Mouse (Mus musculus) skeletal muscle tissue, adult 2 months (tissue): ENCODE results near the gene Cel.

Experiments used
- DNase-seq: peaks from one replicate; pipeline ENCODE4 v3.0.0-alpha.2; 2012; ENCODE audit warnings: low read depth, low spot score

Gene Cel

DNA sequence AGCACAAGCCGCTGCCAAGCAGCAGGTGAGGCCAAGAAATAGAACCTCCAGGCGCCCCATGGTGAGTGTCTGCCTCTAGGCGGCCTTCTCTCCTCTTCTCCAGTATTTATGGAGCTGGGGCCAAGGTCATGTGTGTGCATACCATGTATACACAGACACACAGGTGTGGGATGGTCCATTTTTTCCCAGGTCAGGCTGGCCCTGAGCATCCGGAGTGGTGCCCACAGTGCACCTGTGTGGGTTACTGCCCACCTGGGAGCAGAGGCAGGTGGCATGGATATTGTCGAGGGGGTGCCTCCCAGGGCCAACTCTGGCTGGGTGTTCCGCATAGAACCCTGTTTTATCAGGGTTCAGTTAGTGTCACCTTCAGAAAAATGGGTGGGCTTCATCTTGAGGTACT is at the start of gene Cel:
Cel (minus strand) TSS at position 101 of the 400 bp plus-strand sequence.
- DNase-seq, result no peak

DNA sequence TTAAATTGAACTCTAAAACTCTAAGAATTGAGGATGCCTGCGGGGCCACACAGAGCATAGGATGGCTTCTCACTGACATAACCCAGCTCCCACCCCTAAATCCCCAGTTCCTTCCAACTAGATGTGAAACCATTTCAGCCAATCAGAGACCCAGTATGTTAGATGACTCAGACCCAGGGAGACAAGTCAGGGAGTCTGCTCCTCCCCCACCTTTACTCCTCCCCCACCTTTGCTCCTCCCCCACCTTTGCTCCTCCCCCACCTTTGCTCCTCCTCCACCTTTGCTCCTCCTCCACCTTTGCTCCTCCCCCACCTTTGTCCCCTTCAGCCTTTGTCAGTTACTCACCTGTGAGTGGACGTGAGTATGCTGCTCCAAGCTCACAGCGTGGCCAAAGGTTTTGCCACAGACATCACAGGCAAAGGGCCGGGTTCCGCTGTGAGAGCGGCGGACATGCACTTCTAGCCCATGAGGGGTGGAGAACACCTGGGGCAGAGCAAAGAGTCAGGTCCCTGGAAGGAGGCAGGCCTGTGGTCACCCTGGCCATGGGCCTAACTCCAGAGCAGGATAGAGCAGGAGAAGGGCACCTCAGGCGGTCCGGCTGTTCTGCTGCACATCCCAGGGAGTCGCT is 49.3 kb upstream of the Cel start:
- DNase-seq, result no peak

DNA sequence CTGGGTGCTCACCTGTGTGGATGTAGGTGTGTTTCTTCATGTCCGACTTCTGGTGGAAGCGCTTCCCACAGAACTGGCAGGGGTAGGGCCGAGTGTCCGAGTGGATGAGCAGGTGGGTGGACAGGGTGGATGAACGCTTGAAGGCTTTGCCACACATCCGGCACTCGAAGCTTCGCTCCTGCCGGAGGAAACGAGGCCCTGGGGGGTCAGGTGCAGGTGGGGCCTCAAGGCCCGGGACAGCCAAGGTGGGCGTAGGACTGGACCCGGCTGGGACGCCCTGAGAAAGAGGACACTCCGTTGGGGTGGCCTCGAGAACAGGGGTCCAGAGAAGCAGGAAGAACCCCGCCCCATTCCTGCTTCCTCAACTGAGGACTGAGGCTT is 48.2 kb upstream of the Cel start:
- no peak for DNase-seq

DNA sequence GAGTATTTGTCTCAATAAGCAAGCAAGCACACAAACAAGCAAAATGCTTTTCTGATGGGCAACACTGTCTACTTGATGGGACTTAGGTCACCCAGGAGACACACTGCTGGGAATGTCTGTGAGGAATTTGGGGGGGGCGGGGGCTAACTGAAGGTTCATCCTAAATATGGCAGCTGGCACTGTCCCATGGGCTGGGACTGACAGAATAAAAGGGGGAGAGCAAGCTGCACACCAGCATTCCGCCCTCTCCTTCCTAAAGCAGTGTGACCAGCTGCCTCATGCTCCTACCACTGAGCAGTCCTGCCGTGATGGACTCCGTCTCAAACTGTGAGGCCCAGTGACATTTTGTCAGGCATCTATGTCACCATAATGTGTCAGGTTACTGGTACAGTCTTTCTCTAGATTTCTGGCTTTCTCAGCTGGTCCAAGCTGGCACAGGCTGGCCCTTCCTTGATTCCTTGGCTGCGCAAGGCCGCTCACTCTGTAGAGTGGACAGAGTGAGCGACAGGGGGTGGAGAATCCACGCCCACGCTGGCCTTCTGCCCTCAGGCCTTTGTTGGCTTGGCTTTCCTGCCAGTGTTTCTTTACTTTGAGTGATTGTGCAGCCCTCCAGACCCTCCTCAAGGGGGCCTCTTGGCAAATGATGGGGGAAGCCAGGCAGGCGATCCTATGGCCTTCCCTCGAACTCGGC is 47.7 kb upstream of the Cel start:
- no peak for DNase-seq

- DNase-seq, result no peak
Measured at GRCm38 (mm10) chr2:28609851-28610250, 46.6 kb upstream of the Cel start.

- no peak for DNase-seq
Measured at GRCm38 (mm10) chr2:28607341-28608165, 44.4 kb upstream of the Cel start.

DNA sequence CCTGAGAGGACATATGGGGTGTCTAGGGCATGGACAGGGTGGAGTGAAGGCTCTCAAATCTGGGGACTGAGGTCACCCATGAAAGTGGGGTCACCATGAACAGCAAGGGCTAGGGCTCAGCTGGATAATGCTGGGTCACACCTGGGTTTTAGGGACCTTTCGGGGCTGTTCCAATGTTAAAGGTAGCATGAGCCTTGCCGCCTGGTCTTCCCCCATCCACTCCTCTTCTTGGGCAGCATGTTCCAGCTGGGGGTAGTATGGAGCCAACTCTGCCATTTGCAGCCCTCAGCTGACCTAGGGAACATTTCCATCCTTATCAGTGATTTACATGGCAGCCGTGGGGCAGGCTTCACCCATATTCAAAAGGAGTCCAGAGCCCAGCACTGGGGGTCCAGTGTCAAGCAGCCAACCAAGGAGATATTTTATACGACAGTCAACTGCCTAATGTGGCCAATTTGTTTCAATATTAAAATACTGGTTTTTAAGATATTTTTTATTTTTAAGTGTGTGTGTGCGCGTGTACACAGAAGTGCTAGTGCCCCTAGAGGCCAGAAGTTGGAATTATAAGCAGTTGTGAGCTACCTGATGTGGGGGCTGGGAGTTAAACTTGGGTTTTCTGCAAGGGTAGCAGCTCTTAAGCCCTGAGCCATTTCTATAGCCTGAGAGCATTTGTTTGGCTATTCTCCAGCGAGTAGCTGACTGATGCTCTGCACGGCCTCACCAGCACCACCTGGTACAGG is 43.6 kb upstream of the Cel start:
- DNase-seq, result no peak

GRCm38 (mm10) chr2:28605789-28606541 is 42.8 kb upstream of the Cel start:
- DNase-seq, result no peak

DNA sequence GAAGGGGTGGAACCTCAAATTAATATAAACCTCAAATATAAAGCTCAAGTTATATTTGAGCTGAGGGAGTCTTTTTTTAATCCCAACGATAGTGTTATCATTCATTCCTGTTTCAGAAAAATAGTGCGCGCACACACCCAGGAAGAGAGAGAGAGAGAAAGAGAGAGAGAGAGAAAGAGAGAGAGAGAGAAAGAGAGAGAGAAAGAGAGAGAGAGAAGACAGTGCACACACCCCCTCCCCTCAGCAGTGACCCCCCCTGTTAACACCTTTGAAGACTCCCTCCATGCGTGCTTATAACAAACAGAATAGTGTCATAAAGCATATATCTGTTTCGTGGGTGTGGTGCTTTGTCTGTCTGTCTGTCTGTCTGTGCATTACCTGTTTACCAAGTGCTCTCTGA is 40.3 kb upstream of the Cel start:
- DNase-seq, result no peak

- no peak for DNase-seq
Measured at GRCm38 (mm10) chr2:28601720-28602590, 38.8 kb upstream of the Cel start.

- DNase-seq, result no peak
Measured at GRCm38 (mm10) chr2:28599569-28599900, 36.3 kb upstream of the Cel start.

DNA sequence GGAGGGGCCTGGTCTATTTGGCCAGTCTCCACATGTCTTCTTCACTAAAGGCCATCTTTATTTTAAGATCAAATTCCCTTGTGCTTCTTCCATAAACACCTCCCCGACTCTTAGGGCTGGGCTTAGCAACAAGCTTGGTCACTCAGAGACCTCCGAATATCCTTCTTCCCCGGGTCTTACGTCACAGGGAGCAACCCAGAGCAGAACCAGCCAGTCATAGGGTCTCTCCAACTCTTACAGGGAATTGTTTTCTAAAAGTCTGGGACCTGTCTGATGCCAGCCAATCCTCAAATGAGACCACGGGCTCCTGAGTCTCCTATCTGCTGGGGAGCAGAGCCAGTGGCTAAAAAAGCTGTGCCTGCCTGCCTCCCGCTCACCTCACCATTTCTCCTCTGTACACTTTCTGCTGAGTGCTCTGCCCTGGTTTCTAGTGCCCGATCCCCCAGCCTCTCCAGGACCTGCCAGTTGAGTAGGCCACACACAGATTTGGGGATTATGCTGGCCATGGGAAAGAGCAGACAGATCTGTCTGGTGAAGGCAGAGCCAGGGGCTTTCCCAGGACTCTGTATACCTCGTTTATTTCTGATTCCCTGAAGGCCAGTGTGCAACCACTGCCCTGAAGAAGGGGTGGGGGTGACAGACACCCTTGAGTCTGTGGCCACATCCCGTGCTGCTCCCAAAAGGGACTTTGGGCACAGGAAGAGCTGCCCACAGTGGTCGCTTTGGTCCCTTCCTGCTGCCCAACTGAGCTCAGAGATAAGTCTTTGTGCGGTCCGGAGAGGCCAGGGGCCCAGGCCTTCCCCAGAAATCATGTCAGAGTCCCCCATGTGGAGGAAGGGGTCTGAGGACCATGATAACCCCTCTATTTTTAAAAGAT is 35.7 kb upstream of the Cel start:
- DNase-seq, result no peak

DNA sequence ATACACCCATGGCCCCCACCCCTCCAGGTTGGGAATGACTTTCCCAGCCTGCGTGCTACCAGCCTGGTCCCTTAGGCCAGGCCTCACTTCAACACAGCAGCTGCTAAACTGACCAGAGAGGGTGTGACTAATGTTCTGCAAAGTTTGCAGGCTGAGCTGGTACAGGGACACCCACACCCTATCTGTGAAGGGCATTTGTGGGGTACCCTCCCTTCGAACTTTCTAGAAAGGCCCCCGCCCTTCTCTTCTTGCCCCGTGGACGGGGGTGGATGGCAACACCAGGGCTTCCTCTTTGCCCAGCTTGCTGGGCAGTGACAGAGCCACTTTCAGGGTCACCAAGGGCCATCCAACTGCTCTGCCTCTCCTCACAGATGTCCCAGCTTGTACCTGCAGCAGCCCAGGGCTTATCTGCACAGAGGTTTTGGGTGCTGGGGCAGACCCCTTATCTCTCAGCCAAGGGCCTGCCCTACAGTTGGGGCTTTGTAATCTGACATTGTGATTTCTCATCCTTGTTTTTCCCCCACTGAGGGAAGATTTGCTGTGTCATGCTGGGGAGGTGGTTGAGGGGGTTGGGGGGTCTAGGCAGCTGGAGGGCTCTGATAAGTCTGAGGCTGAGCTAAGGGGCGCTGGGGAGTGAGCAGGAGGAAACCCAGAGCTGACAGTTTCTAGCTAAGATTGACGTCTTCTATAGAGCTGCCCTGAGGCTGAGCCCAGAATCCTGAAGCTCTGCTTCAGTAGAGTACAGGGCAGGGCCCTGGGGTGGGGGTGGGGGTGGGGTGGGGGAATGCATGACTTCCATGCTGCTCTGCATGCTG is 34.7 kb upstream of the Cel start:
- DNase-seq, result no peak

DNA sequence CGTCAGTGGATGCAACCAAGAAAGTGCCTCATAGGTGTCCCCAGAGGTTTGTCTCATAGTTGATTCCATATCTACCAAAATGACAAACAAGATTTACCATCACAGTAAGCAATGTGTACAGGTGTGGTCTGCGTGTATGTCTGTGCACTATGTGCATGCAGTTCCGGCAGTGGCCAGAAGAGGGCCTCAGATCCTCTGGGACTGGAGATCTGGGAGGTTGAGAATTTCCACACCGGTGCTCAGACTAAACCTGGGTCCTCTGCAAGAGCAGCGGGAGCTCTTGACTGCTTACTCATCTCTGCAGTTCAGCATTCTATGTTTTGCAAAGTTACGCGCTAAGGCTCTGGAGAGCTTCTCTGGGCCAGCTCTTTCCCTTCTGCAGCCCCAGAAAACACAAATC is 33.8 kb upstream of the Cel start:
- DNase-seq, result no peak

GRCm38 (mm10) chr2:28596021-28596420 is 32.8 kb upstream of the Cel start:
- no peak for DNase-seq

- DNase-seq, result peak; percentile 34
Measured at GRCm38 (mm10) chr2:28592809-28593208, 29.6 kb upstream of the Cel start.

GRCm38 (mm10) chr2:28591479-28591878 is 28.3 kb upstream of the Cel start:
- DNase-seq, result peak; percentile 43

DNA sequence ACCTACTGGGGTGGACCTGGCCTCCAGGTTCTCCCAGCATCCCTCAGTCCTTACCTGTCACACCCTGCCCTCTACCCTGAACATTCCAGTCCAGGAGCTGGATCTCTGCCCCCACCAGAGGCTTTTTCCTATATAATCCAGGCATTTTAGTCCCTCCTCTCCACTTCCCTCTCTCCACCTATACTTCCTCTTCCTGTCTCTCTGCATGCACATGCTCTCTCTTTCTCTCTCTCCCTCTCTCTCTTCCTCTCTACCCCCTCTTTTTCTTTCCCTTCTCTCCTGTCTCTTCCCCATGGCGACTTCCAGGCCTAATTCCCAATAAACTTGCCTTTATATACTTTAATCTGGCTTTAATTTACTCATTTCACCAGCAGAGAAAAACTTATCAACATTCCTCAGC is 25.4 kb upstream of the Cel start:
- DNase-seq, result no peak

- DNase-seq, result no peak
Measured at GRCm38 (mm10) chr2:28585730-28586129, 22.5 kb upstream of the Cel start.
